Mouse (Mus musculus) adrenal gland, postnatal 10 days (tissue): ENCODE measurements around the gene Evpl. TPM values are rescaled to one million over a fixed set of nuclear protein-coding genes. Genes with fewer than 3 reads are reported as not detected.

Source experiments
- DNase-seq: peaks from one replicate; pipeline ENCODE4 v3.0.0; 2021; ENCODE audit warnings: mixed read lengths
- total RNA-seq, 2 experiments: library from RNA; stranded (reverse); gene quantifications; 2 replicates each; pipeline ENCODE4 v1.2.3; 2021

The Evpl gene
- total RNA-seq, 2 experiments from 2014 or later: 1.4 to 1.7 TPM

GRCm38 (mm10) chr11:116171959-116172358, 65.9 kb downstream of the Evpl start:
- DNase-seq: no peak

Other genes starting within 250 kb of the Evpl start
- gene Galk1, start 225.4 kb downstream of the Evpl start, total RNA-seq: 10 to 100 TPM; 67.0 to 90.6 TPM
- gene H3f3b, start 210.1 kb downstream of the Evpl start, total RNA-seq: 100 to 1,000 TPM; 401 to 426 TPM
- gene Unk, start 207.8 kb downstream of the Evpl start, total RNA-seq: 10 to 100 TPM; 21.0 to 26.0 TPM
- 1 to 10 TPM; 2.3 to 2.7 TPM for gene Unc13d, start 160.1 kb downstream of the Evpl start, total RNA-seq
- gene Wbp2, start 151.1 kb downstream of the Evpl start, total RNA-seq: 100 to 1,000 TPM; 103 to 110 TPM
- 10 to 100 TPM; 23.2 to 24.5 TPM for gene Trim47, start 110.9 kb downstream of the Evpl start, total RNA-seq
- gene Trim65, start 106.9 kb downstream of the Evpl start, total RNA-seq: 1 to 10 TPM; 6.3 to 8.1 TPM
- 10 to 100 TPM; 86.8 to 94.1 TPM for gene Mrpl38, start 99.2 kb downstream of the Evpl start, total RNA-seq
- gene Fbf1, start 69.9 kb downstream of the Evpl start, total RNA-seq: 10 to 100 TPM; 26.5 to 34.4 TPM
- gene Ten1, start 39.2 kb downstream of the Evpl start, total RNA-seq: 10 to 100 TPM; 17.8 to 24.4 TPM
- 100 to 1,000 TPM; 177 to 242 TPM for gene Acox1, start 39.0 kb downstream of the Evpl start, total RNA-seq
- gene Srp68, start 36.1 kb upstream of the Evpl start, total RNA-seq: 10 to 100 TPM; 63.3 to 64.9 TPM
- gene Galr2, start 42.9 kb upstream of the Evpl start, total RNA-seq: under 1 TPM; 0.15 to 0.36 TPM
- 10 to 100 TPM; 57.0 to 70.2 TPM for gene Exoc7, start 69.2 kb upstream of the Evpl start, total RNA-seq
- under 1 TPM; 0.18 to 0.30 TPM for gene Foxj1, start 97.3 kb upstream of the Evpl start, total RNA-seq
- 10 to 100 TPM; 11.2 to 16.5 TPM for gene Rnf157, start 175.0 kb upstream of the Evpl start, total RNA-seq
- gene Ubald2, start 196.0 kb upstream of the Evpl start, total RNA-seq: 10 to 100 TPM; 47.9 to 51.1 TPM
- gene Qrich2, start 228.2 kb upstream of the Evpl start, total RNA-seq: not detected